Mouse (Mus musculus) heart, postnatal 4 days (tissue): ENCODE results near the gene Pomgnt2. TPM values are rescaled to one million over a fixed set of nuclear protein-coding genes. Genes with fewer than 3 reads are reported as not detected.

Experiments used
- DNase-seq: peaks from one replicate; pipeline ENCODE4 v3.0.0; 2021
- total RNA-seq, 2 experiments: library from RNA; stranded (reverse); gene quantifications; 2 replicates each; pipeline ENCODE4 v1.2.3; 2021

The Pomgnt2 gene
- total RNA-seq, 2 experiments from 2014 or later: 7.8 to 7.9 TPM

DNA sequence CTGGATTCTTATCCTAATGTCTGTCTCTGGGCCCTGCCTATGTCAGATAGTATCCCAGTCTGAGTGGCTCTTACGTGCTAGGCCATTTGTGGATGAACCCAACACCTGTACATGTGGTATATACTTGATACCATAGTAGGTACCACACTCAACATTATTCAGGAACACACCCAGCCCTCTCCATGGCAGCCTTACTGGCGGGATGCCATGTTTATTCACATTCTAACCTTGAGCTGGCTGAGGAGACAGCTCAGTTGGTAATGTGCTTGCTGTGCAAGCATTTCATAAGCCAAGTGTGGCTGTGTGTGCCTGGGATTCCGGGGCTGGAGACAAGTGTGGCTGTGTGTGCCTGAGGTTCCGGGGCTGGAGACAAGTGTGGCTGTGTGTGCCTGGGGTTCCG, 28.7 kb downstream of the Pomgnt2 start:
- peak; percentile 31 for DNase-seq

DNA sequence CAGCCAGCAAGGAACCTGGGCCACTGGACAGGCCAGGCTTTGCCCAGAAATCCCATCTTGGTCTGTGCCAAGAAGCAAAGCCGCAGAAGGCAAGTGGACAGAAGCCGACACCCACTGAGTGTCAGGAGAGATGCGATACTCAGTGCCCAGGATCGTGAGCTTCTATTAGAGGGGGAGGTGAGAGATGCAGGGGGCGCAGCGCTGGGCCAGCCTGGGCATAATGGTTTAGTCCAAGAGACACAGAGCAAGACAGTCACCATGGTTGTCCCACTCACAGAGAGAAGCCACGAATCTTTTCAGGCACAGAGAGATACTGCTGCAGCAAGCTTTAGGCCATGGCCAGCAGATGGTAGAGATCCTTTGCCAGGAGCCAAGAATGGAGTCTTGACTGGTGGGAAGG, 32.0 kb downstream of the Pomgnt2 start:
- DNase-seq: no peak

GRCm38 (mm10) chr9:121959966-121960635, 36.8 kb downstream of the Pomgnt2 start:
- peak; percentile 38 for DNase-seq

DNA sequence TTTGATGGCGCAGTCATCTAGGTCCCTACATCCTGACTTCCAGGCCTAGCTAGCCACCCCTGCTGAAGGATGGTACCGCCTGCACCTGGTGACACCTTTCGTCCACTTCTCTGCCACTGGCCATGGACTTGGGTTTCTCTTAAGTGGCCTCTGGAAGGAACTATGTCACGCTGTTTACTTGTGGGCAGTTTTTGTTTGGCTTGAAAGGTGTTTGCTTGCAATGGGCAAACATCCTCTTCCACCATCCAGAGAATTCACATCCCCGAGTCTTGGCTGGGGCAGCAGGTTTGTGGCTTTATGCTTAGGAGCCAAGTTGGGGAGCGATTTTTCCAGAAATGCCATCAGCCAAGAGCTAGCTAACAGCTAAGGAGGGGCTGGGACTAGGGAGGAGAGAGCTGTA, 44.3 kb downstream of the Pomgnt2 start:
- DNase-seq: no peak

DNA sequence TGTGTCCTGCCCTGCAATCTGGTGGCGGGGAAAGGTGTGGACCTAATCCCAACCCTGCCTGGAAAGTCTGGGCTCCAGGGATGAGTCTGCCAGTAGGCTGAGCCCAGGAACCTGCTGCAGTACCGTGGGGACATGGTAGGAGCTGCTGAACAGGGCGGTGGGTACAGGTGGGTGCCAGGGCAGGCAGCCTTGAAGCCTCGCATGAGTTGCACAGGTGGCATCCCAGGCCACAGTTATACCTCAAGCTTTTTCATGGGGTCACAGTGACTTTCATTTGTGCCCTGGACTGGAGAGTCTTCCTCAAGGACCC, 45.8 kb downstream of the Pomgnt2 start:
- DNase-seq: no peak

DNA sequence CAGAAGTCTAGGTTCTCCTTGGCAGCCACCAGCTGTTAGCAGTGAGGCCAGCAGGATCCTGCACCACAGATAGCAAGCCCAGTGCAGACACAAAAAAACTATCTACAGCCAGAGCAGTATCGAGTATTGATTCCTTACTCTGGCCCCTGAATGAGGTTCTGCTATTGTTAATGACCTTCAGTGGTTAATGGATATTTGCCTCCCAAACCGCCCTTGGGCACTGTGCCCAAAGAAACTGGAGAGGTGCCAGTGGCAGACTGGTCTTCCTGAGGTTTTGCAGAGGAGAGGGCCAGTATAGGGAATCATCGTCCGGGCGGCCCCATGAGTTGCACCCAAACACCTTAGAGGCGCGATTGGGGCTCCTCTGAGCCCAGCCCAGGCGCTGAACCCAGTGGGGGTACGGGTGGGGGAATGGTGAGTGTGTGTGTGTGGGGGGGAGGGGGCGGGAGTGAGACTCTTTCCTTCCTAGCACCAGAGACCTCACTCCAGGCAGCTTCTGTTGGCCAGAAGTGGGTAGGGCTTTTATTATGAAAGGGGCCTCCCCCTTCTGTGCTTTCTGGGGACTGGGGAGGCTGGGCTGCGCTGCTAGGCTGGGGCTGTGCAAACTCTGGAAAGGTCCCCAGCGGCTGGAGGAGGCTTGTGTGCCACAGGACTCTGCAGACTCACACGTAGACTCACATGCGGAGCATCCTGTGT, 46.3 kb downstream of the Pomgnt2 start, which contains the start of gene Fam198a:
Gene Fam198a, plus strand, starts transcription at position 571 of the 696 bp plus-strand sequence.
- DNase-seq: peak; percentile 90

GRCm38 (mm10) chr9:121948431-121948830, 48.5 kb downstream of the Pomgnt2 start:
- no peak for DNase-seq

GRCm38 (mm10) chr9:121947784-121948183, 49.1 kb downstream of the Pomgnt2 start:
- DNase-seq: peak; percentile 77

GRCm38 (mm10) chr9:121943628-121944027, 53.3 kb downstream of the Pomgnt2 start:
- DNase-seq: no peak

DNA sequence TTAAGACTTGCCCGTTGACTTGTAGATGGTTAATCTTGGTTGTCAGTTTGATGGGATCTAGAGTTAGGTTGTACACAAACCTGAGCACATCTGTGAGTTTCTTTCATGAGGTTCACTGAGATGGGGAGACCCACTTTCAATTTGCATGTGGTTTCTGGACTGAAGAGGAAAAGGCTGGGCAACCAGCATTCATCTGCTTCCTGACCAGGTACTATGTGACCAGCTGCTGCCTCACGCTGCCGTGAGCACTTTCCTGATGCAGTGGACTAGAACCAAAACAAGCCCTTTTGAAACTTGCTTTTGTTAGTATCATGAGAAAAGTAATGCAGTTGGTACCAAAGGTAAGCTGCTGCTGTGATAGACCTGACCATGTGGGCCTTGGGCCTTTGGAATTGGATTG, 53.9 kb downstream of the Pomgnt2 start:
- no peak for DNase-seq

DNA sequence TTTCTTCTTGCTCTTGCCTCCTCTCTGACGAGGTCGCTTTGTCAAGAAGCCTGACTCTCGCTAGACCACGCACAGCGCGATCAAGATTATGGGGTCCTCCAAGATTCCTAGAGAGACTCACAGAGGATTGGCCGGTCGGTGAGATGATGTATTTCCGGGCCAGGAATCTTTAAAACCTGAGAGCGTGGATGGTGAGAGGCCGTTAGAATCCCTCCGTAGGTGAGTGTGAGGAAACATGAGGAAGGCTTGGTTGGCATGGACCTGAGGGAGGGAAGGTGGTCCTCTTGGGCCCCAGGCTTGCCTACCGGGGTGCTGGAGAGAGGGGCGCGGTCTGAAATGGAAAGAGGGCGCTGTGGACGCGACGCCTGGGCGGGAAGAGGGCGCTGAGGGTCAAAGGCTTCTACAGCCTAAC, 59.0 kb downstream of the Pomgnt2 start:
- DNase-seq: no peak

- DNase-seq: no peak
Measured at GRCm38 (mm10) chr9:121937451-121937864, 59.5 kb downstream of the Pomgnt2 start.

- DNase-seq: no peak
Measured at GRCm38 (mm10) chr9:121936952-121937351, 60.0 kb downstream of the Pomgnt2 start.

- no peak for DNase-seq
Measured at GRCm38 (mm10) chr9:121934856-121935255, 62.1 kb downstream of the Pomgnt2 start.

Other genes starting within 250 kb of the Pomgnt2 start
- 10 to 100 TPM; 75.6 to 81.6 TPM for gene Zfp651, start 237.8 kb downstream of the Pomgnt2 start, total RNA-seq
- gene Klhl40, start 219.5 kb downstream of the Pomgnt2 start, total RNA-seq: 10 to 100 TPM; 14.1 to 15.4 TPM
- gene Hhatl, start 204.6 kb downstream of the Pomgnt2 start, total RNA-seq: 10 to 100 TPM; 72.5 to 84.4 TPM
- gene Ccdc13, start 157.6 kb downstream of the Pomgnt2 start, total RNA-seq: not detected
- 100 to 1,000 TPM; 153 to 165 TPM for gene Higd1a, start 138.7 kb downstream of the Pomgnt2 start, total RNA-seq
- 1 to 10 TPM; 3.1 to 5.8 TPM for gene Ackr2, start 98.8 kb downstream of the Pomgnt2 start, total RNA-seq
- not detected for gene Cyp8b1, start 80.8 kb downstream of the Pomgnt2 start, total RNA-seq
- gene Fam198a, start 46.1 kb downstream of the Pomgnt2 start, total RNA-seq: under 1 TPM; 0.77 to 0.79 TPM
- gene Snrk, start 120.2 kb upstream of the Pomgnt2 start, total RNA-seq: 10 to 100 TPM; 77.8 to 78.7 TPM